Mouse (Mus musculus): ENCODE data around the gene Nr4a1. TPM values are rescaled to one million over a fixed set of nuclear protein-coding genes. Genes with fewer than 3 reads are reported as not detected.

The Nr4a1 gene
- total and polyA plus RNA-seq, 3 experiments, result 0.60 to 1.6 (median 0.89) TPM

GRCm38 (mm10) chr15:101258420-101258819 is 4.4 kb downstream of the Nr4a1 start:
- Histone ChIP-seq H3K4me2 (ENCODE audit: insufficient read depth, low read depth, poor library complexity, severe bottlenecking) (no peak overlapping the region), H3K9ac (ENCODE audit: insufficient read depth, low read depth) (no peak overlapping the region), H3K9me3 (replicated peaks; ENCODE audit: low read length) (no peaks in the 10 kb centered on the region), H3K36me3 (replicated peaks in 1 of 2; ENCODE audit: control insufficient read depth in 1 of 2, insufficient read depth in 1 of 2, low read length in 1 of 2) (no peaks in the 10 kb centered on the region), H3K27me3 (replicated peaks) (peaks cover 18% of the 10 kb centered on the region), H3K27ac (ENCODE audit: insufficient read depth, low read depth) (no peak overlapping the region), H3K4me3 (replicated peaks in 1 of 3; ENCODE audit: low read depth in 2 of 3, low read length in 2 of 3, poor library complexity in 1 of 3) (no peak overlapping the region), H3K79me2 (replicated peaks; ENCODE audit: control insufficient read depth, extremely low read depth, insufficient read depth, poor library complexity, severe bottlenecking) (no peaks in the 10 kb centered on the region), H3K4me1 (ENCODE audit: control insufficient read depth in 1 of 2, insufficient read depth in 2 of 2) (peaks cover 35 to 70% of the 10 kb centered on the region in 2 experiments)
- TF ChIP-seq MYC (IDR thresholded peaks at IDR 0.05; ENCODE audit: low read depth, low read length) (no peak), SMC3 (IDR thresholded peaks at IDR 0.05; ENCODE audit: low read depth, low read length) (no peak), MEF2A (IDR thresholded peaks at IDR 0.05; ENCODE audit: borderline replicate concordance, low read depth, low read length) (no peak), ZMIZ1 (IDR thresholded peaks at IDR 0.05; ENCODE audit: low read depth, low read length) (no peak), BHLHE40 (IDR thresholded peaks at IDR 0.05; ENCODE audit: low read depth, low read length) (peak; percentile 7; the same call in 1 of the 2 replicates), CHD2 (IDR thresholded peaks at IDR 0.05; ENCODE audit: low read length) (no peak), NRF1 (IDR thresholded peaks at IDR 0.05; ENCODE audit: low read depth, low read length) (no peak), MAFK (IDR thresholded peaks at IDR 0.05; ENCODE audit: insufficient replicate concordance, low read length) (no peak)
- in situ Hi-C loops (cut with MboI; ENCODE audit: low pct_ligation_motif_present, low pct_unique_long_range_greater_than_20kb, low sequenced_read_pairs) (no loop called here), dilution Hi-C loops (cut with MboI; ENCODE audit: extremely low pct_ligation_motif_present, extremely low pct_unique_long_range_greater_than_20kb, low sequenced_read_pairs) (no loop called here)
- no peak for DNase-seq (ENCODE audit: extremely low read depth)

GRCm38 (mm10) chr15:101259922-101260321 is 5.9 kb downstream of the Nr4a1 start:
- no peak overlapping the region for H3K27ac ChIP-seq (ENCODE audit: insufficient read depth, low read depth)
- H3K27me3 ChIP-seq (replicated peaks), result peaks cover 19% of the 10 kb centered on the region
- no peaks in the 10 kb centered on the region for H3K9me3 ChIP-seq (replicated peaks; ENCODE audit: low read length)
- no peak for TF ChIP-seq ZNF384 (IDR thresholded peaks at IDR 0.05; ENCODE audit: low read depth, low read length)
- TF ChIP-seq CHD1 (IDR thresholded peaks at IDR 0.05; ENCODE audit: low read depth, low read length), result no peak
- no peak for TF ChIP-seq JUND (conservative IDR thresholded peaks at IDR 0.05; ENCODE audit: low read depth, low read length)
- no peak for TF ChIP-seq USF1 (IDR thresholded peaks at IDR 0.05; ENCODE audit: low read depth, low read length)
- no peak for TF ChIP-seq NRF1 (IDR thresholded peaks at IDR 0.05; ENCODE audit: low read depth, low read length)
- TF ChIP-seq RCOR1 (conservative IDR thresholded peaks at IDR 0.05; ENCODE audit: low read depth, low read length), result no peak
- no peaks in the 10 kb centered on the region for H3K79me2 ChIP-seq (replicated peaks; ENCODE audit: control insufficient read depth, extremely low read depth, insufficient read depth, poor library complexity, severe bottlenecking)
- in situ Hi-C loops (cut with MboI; ENCODE audit: low pct_ligation_motif_present, low pct_unique_long_range_greater_than_20kb, low sequenced_read_pairs) (no loop called here), dilution Hi-C loops (cut with MboI; ENCODE audit: extremely low pct_ligation_motif_present, extremely low pct_unique_long_range_greater_than_20kb, low sequenced_read_pairs) (no loop called here)
- no peak overlapping the region for H3K4me2 ChIP-seq (ENCODE audit: insufficient read depth, low read depth, poor library complexity, severe bottlenecking)
- no peak overlapping the region for H3K4me3 ChIP-seq (replicated peaks in 1 of 3; ENCODE audit: low read depth in 2 of 3, low read length in 2 of 3, poor library complexity in 1 of 3)
- no peak for DNase-seq (ENCODE audit: extremely low read depth)
- H3K4me1 ChIP-seq (ENCODE audit: control insufficient read depth in 1 of 2, insufficient read depth in 2 of 2), result peaks cover 29 to 58% of the 10 kb centered on the region in 2 experiments
- H3K36me3 ChIP-seq (replicated peaks in 1 of 2; ENCODE audit: control insufficient read depth in 1 of 2, insufficient read depth in 1 of 2, low read length in 1 of 2), result no peaks in the 10 kb centered on the region
- H3K9ac ChIP-seq (ENCODE audit: insufficient read depth, low read depth), result no peak overlapping the region

DNA sequence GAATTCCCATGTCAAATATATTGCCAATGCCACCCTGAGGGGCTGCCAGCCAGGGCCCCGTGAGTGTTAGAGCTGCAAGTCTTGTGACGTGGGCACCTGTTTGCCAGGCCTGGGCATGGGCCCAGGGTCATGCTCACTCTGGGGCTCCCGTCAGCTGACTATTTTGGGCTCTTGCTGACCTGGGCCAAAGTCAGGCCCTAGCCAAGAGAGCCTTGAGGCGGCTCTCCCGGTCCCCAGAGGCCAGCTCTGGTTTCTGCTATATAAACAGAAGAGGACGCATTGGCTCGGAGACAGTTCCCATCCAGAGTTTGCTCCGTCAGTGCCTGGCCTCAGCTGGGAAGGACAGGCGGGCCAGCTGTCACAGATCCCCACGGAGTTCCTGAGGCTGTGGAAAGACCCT is 6.3 kb downstream of the Nr4a1 start:
- Histone ChIP-seq H3K27me3 (replicated peaks) (peaks cover 21% of the 10 kb centered on the region), H3K9ac (ENCODE audit: insufficient read depth, low read depth) (no peak overlapping the region), H3K79me2 (replicated peaks; ENCODE audit: control insufficient read depth, extremely low read depth, insufficient read depth, poor library complexity, severe bottlenecking) (no peaks in the 10 kb centered on the region), H3K36me3 (replicated peaks in 1 of 2; ENCODE audit: control insufficient read depth in 1 of 2, insufficient read depth in 1 of 2, low read length in 1 of 2) (no peaks in the 10 kb centered on the region), H3K4me2 (ENCODE audit: insufficient read depth, low read depth, poor library complexity, severe bottlenecking) (no peak overlapping the region), H3K27ac (ENCODE audit: insufficient read depth, low read depth) (no peak overlapping the region), H3K9me3 (replicated peaks; ENCODE audit: low read length) (no peaks in the 10 kb centered on the region), H3K4me3 (replicated peaks in 1 of 3; ENCODE audit: low read depth in 2 of 3, low read length in 2 of 3, poor library complexity in 1 of 3) (no peak overlapping the region), H3K4me1 (ENCODE audit: control insufficient read depth in 1 of 2, insufficient read depth in 2 of 2) (peaks cover 29 to 55% of the 10 kb centered on the region in 2 experiments)
- DNase-seq (ENCODE audit: extremely low read depth), result no peak
- dilution Hi-C loops (cut with MboI; ENCODE audit: extremely low pct_ligation_motif_present, extremely low pct_unique_long_range_greater_than_20kb, low sequenced_read_pairs), result no loop called here
- TF ChIP-seq NRF1 (IDR thresholded peaks at IDR 0.05; ENCODE audit: low read depth, low read length), result no peak
- TF ChIP-seq ZMIZ1 (IDR thresholded peaks at IDR 0.05; ENCODE audit: low read depth, low read length), result no peak
- no peak for TF ChIP-seq ZC3H11A (IDR thresholded peaks at IDR 0.05; ENCODE audit: low read depth, low read length)
- no peak for TF ChIP-seq JUN (IDR thresholded peaks at IDR 0.05; ENCODE audit: insufficient read depth, low read depth, low read length)
- TF ChIP-seq CTCF (conservative IDR thresholded peaks at IDR 0.05 in 1 of 2, IDR thresholded peaks at IDR 0.05 in 1 of 2; ENCODE audit: low read depth in 2 of 2, low read length in 2 of 2), result no peak
- no peak for TF ChIP-seq SMC3 (IDR thresholded peaks at IDR 0.05; ENCODE audit: low read depth, low read length)
- no peak for TF ChIP-seq POLR2AphosphoS2 (IDR thresholded peaks at IDR 0.05; ENCODE audit: low read depth, low read length)
- TF ChIP-seq MXI1 (IDR thresholded peaks at IDR 0.05; ENCODE audit: low read depth, low read length), result no peak
- no peak for TF ChIP-seq USF1 (IDR thresholded peaks at IDR 0.05; ENCODE audit: low read depth, low read length)
- no peak for TF ChIP-seq PAX5 (IDR thresholded peaks at IDR 0.05; ENCODE audit: low read length)
- in situ Hi-C loops (cut with MboI; ENCODE audit: low pct_ligation_motif_present, low pct_unique_long_range_greater_than_20kb, low sequenced_read_pairs), result no loop called here

All from CH12.LX (cell line).